Mouse (Mus musculus) CH12.LX (cell line): ENCODE results near the gene Klc4. TPM values are rescaled to one million over a fixed set of nuclear protein-coding genes. Genes with fewer than 3 reads are reported as not detected.

ENCODE experiments used
- DNase-seq: peaks from one replicate; pipeline ENCODE4 v3.0.0-alpha.2; 2013; ENCODE audit errors: extremely low read depth
- H3K27ac ChIP-seq: 2 replicates; pipeline ENCODE4 v1.5.1; 2012; ENCODE audit warnings: low read depth, mild to moderate bottlenecking, control low read depth, moderate library complexity; ENCODE audit not compliant: insufficient read depth
- H3K27me3 ChIP-seq: replicated peaks from 2 replicates; pipeline ENCODE3; 2012; ENCODE audit warnings: inconsistent platforms
- H3K36me3 ChIP-seq, 2 experiments: replicated peaks in 1 of 2; 2 replicates each; pipeline versions ENCODE3 to v1.6.1; 2012; ENCODE audit warnings: inconsistent platforms in 1 of 2, low read length in 1 of 2, mild to moderate bottlenecking in 1 of 2, mixed read lengths in 1 of 2, moderate library complexity in 1 of 2; ENCODE audit not compliant: control insufficient read depth in 1 of 2, insufficient read depth in 1 of 2
- H3K4me1 ChIP-seq, 2 experiments: 2 replicates each; pipeline ENCODE4 v1.6.1; 2012; ENCODE audit warnings: inconsistent platforms in 1 of 2, moderate library complexity in 1 of 2; ENCODE audit not compliant: insufficient read depth in 2 of 2, control insufficient read depth in 1 of 2
- H3K4me2 ChIP-seq: 2 replicates; pipeline ENCODE4 v1.6.1; 2012; ENCODE audit warnings: low read depth, mild to moderate bottlenecking, control low read depth; ENCODE audit not compliant: poor library complexity, insufficient read depth, severe bottlenecking
- H3K4me3 ChIP-seq, 3 experiments: fragments of 150-350 bp in 1 of 3; sonication (generic) in 1 of 3; replicated peaks in 1 of 3; 2 replicates each; pipeline versions ENCODE3 to v1.5.1; 2011 to 2012; ENCODE audit warnings: low read depth in 2 of 3, low read length in 2 of 3, mild to moderate bottlenecking in 2 of 3, moderate library complexity in 2 of 3, control low read depth in 1 of 3, improper control_type of control experiment in 1 of 3, inconsistent platforms in 1 of 3, mixed read lengths in 1 of 3; ENCODE audit not compliant: poor library complexity in 1 of 3
- H3K79me2 ChIP-seq: replicated peaks from 2 replicates; pipeline ENCODE4 v1.6.1; 2012; ENCODE audit warnings: mild to moderate bottlenecking, moderate library complexity; ENCODE audit not compliant: control insufficient read depth, poor library complexity, insufficient read depth, severe bottlenecking; ENCODE audit errors: extremely low read depth
- H3K9ac ChIP-seq: 2 replicates; pipeline ENCODE4 v1.6.1; 2012; ENCODE audit warnings: low read depth, mild to moderate bottlenecking, control low read depth, moderate library complexity; ENCODE audit not compliant: insufficient read depth
- H3K9me3 ChIP-seq: replicated peaks from 2 replicates; pipeline ENCODE3; 2012; ENCODE audit warnings: low read length, inconsistent platforms, mixed read lengths
- CHD1 ChIP-seq: IDR thresholded peaks from 2 replicates; pipeline ENCODE4 v1.6.1; 2012; ENCODE audit warnings: low read depth, low read length, improper control_type of control experiment, inconsistent platforms
- EP300 ChIP-seq: IDR thresholded peaks from 2 replicates; pipeline ENCODE4 v1.6.1; 2011; ENCODE audit warnings: low read length, improper control_type of control experiment
- ETS1 ChIP-seq: conservative IDR thresholded peaks from 2 replicates; pipeline ENCODE4 v1.6.1; 2012; ENCODE audit warnings: low read depth, mild to moderate bottlenecking, inconsistent platforms, low read length, improper control_type of control experiment, moderate library complexity
- GABPA ChIP-seq: IDR thresholded peaks from 2 replicates; pipeline ENCODE4 v1.6.1; 2012; ENCODE audit warnings: low read depth, low read length, improper control_type of control experiment, inconsistent platforms; ENCODE audit not compliant: insufficient replicate concordance
- IRF4 ChIP-seq: IDR thresholded peaks from 2 replicates; pipeline ENCODE4 v1.6.1; 2014; ENCODE audit warnings: low read depth, mild to moderate bottlenecking, inconsistent platforms, low read length, improper control_type of control experiment
- JUN ChIP-seq: IDR thresholded peaks from 2 replicates; pipeline ENCODE4 v1.6.1; 2011; ENCODE audit warnings: low read depth, mild to moderate bottlenecking, low read length, improper control_type of control experiment, moderate library complexity; ENCODE audit not compliant: insufficient read depth
- JUND ChIP-seq: conservative IDR thresholded peaks from 2 replicates; pipeline ENCODE4 v1.6.1; 2011; ENCODE audit warnings: low read depth, low read length, improper control_type of control experiment
- MAX ChIP-seq: IDR thresholded peaks from 2 replicates; pipeline ENCODE4 v1.6.1; 2011; ENCODE audit warnings: low read length, improper control_type of control experiment
- MEF2A ChIP-seq: IDR thresholded peaks from 2 replicates; pipeline ENCODE4 v1.6.1; 2014; ENCODE audit warnings: low read depth, mild to moderate bottlenecking, inconsistent platforms, low read length, improper control_type of control experiment, borderline replicate concordance
- MYC ChIP-seq: IDR thresholded peaks from 2 replicates; pipeline ENCODE4 v1.6.1; 2011; ENCODE audit warnings: low read depth, mild to moderate bottlenecking, improper control_type of control experiment, low read length
- NRF1 ChIP-seq: IDR thresholded peaks from 2 replicates; pipeline ENCODE4 v1.6.1; 2014; ENCODE audit warnings: low read depth, mild to moderate bottlenecking, inconsistent platforms, low read length, improper control_type of control experiment, moderate library complexity
- PAX5 ChIP-seq: IDR thresholded peaks from 2 replicates; pipeline ENCODE4 v1.6.1; 2012; ENCODE audit warnings: low read length, inconsistent platforms, mixed read lengths
- POLR2A ChIP-seq: IDR thresholded peaks from 2 replicates; pipeline ENCODE4 v1.6.1; 2011; ENCODE audit warnings: low read depth, mild to moderate bottlenecking, improper control_type of control experiment, low read length
- RAD21 ChIP-seq: IDR thresholded peaks from 2 replicates; pipeline ENCODE4 v1.6.1; 2011; ENCODE audit warnings: low read depth, mild to moderate bottlenecking, low read length, improper control_type of control experiment, moderate library complexity
- RCOR1 ChIP-seq: conservative IDR thresholded peaks from 2 replicates; pipeline ENCODE4 v1.6.1; 2012; ENCODE audit warnings: low read depth, mild to moderate bottlenecking, inconsistent platforms, low read length, improper control_type of control experiment
- TCF12 ChIP-seq: IDR thresholded peaks from 2 replicates; pipeline ENCODE4 v1.6.1; 2014; ENCODE audit warnings: low read depth, mild to moderate bottlenecking, inconsistent platforms, low read length, improper control_type of control experiment
- UBTF ChIP-seq: IDR thresholded peaks from 2 replicates; pipeline ENCODE4 v1.6.1; 2012; ENCODE audit warnings: low read depth, mild to moderate bottlenecking, inconsistent platforms, low read length, improper control_type of control experiment, moderate library complexity
- USF1 ChIP-seq: IDR thresholded peaks from 2 replicates; pipeline ENCODE4 v1.6.1; 2014; ENCODE audit warnings: low read depth, mild to moderate bottlenecking, inconsistent platforms, low read length, improper control_type of control experiment
- ZNF384 ChIP-seq: IDR thresholded peaks from 2 replicates; pipeline ENCODE4 v1.6.1; 2012; ENCODE audit warnings: low read depth, low read length, improper control_type of control experiment, inconsistent platforms
- dilution Hi-C: fragments of 300-500 bp; cut with MboI; formaldehyde crosslinking; loops from 2 replicates; pipeline ENCODE4 v1.14.3; 2020; ENCODE audit warnings: low sequenced_read_pairs; ENCODE audit not compliant: extremely low pct_unique_long_range_greater_than_20kb, extremely low pct_ligation_motif_present
- in situ Hi-C: fragments of 300-500 bp; cut with MboI; formaldehyde crosslinking; loops from 3 replicates; pipeline ENCODE4 v1.14.3; 2019; ENCODE audit warnings: low sequenced_read_pairs, low pct_ligation_motif_present, low pct_unique_long_range_greater_than_20kb, mixed read lengths
- polyA plus RNA-seq: library from polyadenylated mRNA; unstranded; fragments of >175 nt; gene quantifications from 2 replicates; pipeline ENCODE4 v1.2.1, GENCODE M21; 2012; ENCODE audit warnings: low read depth; ENCODE audit not compliant: insufficient read length
- total RNA-seq, 2 experiments: library from RNA; depleted of rRNA; stranded (reverse); fragments of 300-350 nt in 1 of 2; fragments of >200 nt in 1 of 2; gene quantifications; 2 replicates each; pipeline ENCODE4 v1.2.3; 2012 to 2014

Klc4 gene
- total and polyA plus RNA-seq, 3 experiments: 6.6 to 10.7 (median 6.7) TPM

GRCm38 (mm10) chr17:46593124-46593523 lies 52.7 kb downstream of the Klc4 start:
- no peaks in the 10 kb centered on the region for H3K27me3 ChIP-seq
- no peaks in the 10 kb centered on the region for H3K9me3 ChIP-seq
- H3K4me1 ChIP-seq: peaks cover 0 to 11% of the 10 kb centered on the region in 2 experiments; a peak in 2 of 4 replicates
- in situ Hi-C loops: no loop called here
- no peak for DNase-seq
- H3K79me2 ChIP-seq: no peaks in the 10 kb centered on the region
- H3K4me2 ChIP-seq: no peak overlapping the region
- dilution Hi-C loops: no loop called here
- H3K27ac ChIP-seq: no peak overlapping the region
- no peak overlapping the region for H3K9ac ChIP-seq
- TF ChIP-seq JUN: no peak
- TF ChIP-seq RAD21: no peak
- TF ChIP-seq MAX: no peak
- TF ChIP-seq PAX5: no peak
- no peak for TF ChIP-seq MYC
- no peak overlapping the region for H3K4me3 ChIP-seq
- H3K36me3 ChIP-seq: no peaks in the 10 kb centered on the region

- H3K27ac ChIP-seq: no peak overlapping the region
- H3K4me1 ChIP-seq: peaks cover 0 to 15% of the 10 kb centered on the region in 2 experiments; a peak in 2 of 4 replicates
- TF ChIP-seq MEF2A: no peak
- TF ChIP-seq JUN: no peak
- TF ChIP-seq GABPA: no peak
- no peak for TF ChIP-seq MYC
- no peak for TF ChIP-seq USF1
- no peak for TF ChIP-seq RCOR1
- no peak overlapping the region for H3K4me2 ChIP-seq
- in situ Hi-C loops: no loop called here
- no peak overlapping the region for H3K9ac ChIP-seq
- dilution Hi-C loops: no loop called here
- no peaks in the 10 kb centered on the region for H3K79me2 ChIP-seq
- DNase-seq: no peak
- H3K4me3 ChIP-seq: no peak overlapping the region
- H3K27me3 ChIP-seq: no peaks in the 10 kb centered on the region
- H3K9me3 ChIP-seq: no peaks in the 10 kb centered on the region
- no peaks in the 10 kb centered on the region for H3K36me3 ChIP-seq
Measured at GRCm38 (mm10) chr17:46591406-46591805, 54.4 kb downstream of the Klc4 start.

GRCm38 (mm10) chr17:46590439-46590838 lies 55.4 kb downstream of the Klc4 start:
- no peaks in the 10 kb centered on the region for H3K36me3 ChIP-seq
- dilution Hi-C loops (no loop called here), in situ Hi-C loops (no loop called here)
- TF ChIP-seq USF1: no peak
- no peak for TF ChIP-seq CHD1
- TF ChIP-seq ZNF384: no peak
- no peak for TF ChIP-seq POLR2A
- no peak for TF ChIP-seq NRF1
- no peak for TF ChIP-seq RCOR1
- no peak for TF ChIP-seq PAX5
- no peak for TF ChIP-seq JUND
- TF ChIP-seq TCF12: no peak
- TF ChIP-seq EP300: no peak
- no peak for TF ChIP-seq ETS1
- no peak for TF ChIP-seq IRF4
- TF ChIP-seq UBTF: no peak
- no peaks in the 10 kb centered on the region for H3K27me3 ChIP-seq
- peaks cover 0 to 15% of the 10 kb centered on the region in 2 experiments; a peak in 2 of 4 replicates for H3K4me1 ChIP-seq
- no peak for DNase-seq
- no peaks in the 10 kb centered on the region for H3K9me3 ChIP-seq
- no peak overlapping the region for H3K4me2 ChIP-seq
- H3K79me2 ChIP-seq: no peaks in the 10 kb centered on the region
- H3K4me3 ChIP-seq: no peak overlapping the region
- no peak overlapping the region for H3K9ac ChIP-seq
- no peak overlapping the region for H3K27ac ChIP-seq
